Mouse (Mus musculus) MEL (cell line): Measurements from ENCODE around the gene Ace3. TPM values are rescaled to one million over a fixed set of nuclear protein-coding genes. Genes with fewer than 3 reads are reported as not detected.
A peak's percentile ranks its signal among the peaks of the same experiment; 100 is the strongest.
"Not testable (repeated sequence)": the region's sequence is repeated elsewhere in the genome, so short reads cannot be mapped to it uniquely, and the experiment has no call there.

Source experiments
- DNase-seq: peaks from one replicate; pipeline ENCODE4 v3.0.0; 2011; ENCODE audit warnings: low read depth, low spot score
- H3K27ac ChIP-seq: 2 replicates; pipeline ENCODE4 v1.5.1; 2012; ENCODE audit warnings: low read depth, mild to moderate bottlenecking, control low read depth, low read length, moderate library complexity; ENCODE audit not compliant: control insufficient read depth
- H3K27me3 ChIP-seq, 2 experiments: fragments of 150-350 bp in 1 of 2; sonication (generic) in 1 of 2; 2 replicates each; pipeline ENCODE4 v1.6.1; 2012; ENCODE audit warnings: low read length in 2 of 2, mild to moderate bottlenecking in 2 of 2, improper control_type of control experiment in 1 of 2, moderate library complexity in 1 of 2; ENCODE audit not compliant: insufficient read depth in 2 of 2, control insufficient read depth in 1 of 2
- H3K36me3 ChIP-seq, 2 experiments: 2 replicates each; pipeline ENCODE4 v1.6.1; 2012 to 2014; ENCODE audit warnings: low read length in 2 of 2, improper control_type of control experiment in 1 of 2, inconsistent platforms in 1 of 2, mild to moderate bottlenecking in 1 of 2; ENCODE audit not compliant: insufficient read depth in 2 of 2, control insufficient read depth in 1 of 2
- H3K4me1 ChIP-seq, 2 experiments: fragments of 150-350 bp in 1 of 2; sonication (generic) in 1 of 2; 2 replicates each; pipeline ENCODE4 v1.6.1; 2012; ENCODE audit warnings: low read length in 2 of 2, improper control_type of control experiment in 1 of 2, mild to moderate bottlenecking in 1 of 2; ENCODE audit not compliant: insufficient read depth in 2 of 2, control insufficient read depth in 1 of 2
- H3K4me3 ChIP-seq, 2 experiments: fragments of 150-350 bp in 1 of 2; sonication (generic) in 1 of 2; 2 replicates each; pipeline ENCODE4 v1.5.1; 2012; ENCODE audit warnings: low read depth in 2 of 2, low read length in 2 of 2, mild to moderate bottlenecking in 2 of 2, moderate library complexity in 2 of 2, control low read depth in 1 of 2, improper control_type of control experiment in 1 of 2; ENCODE audit not compliant: control insufficient read depth in 1 of 2, insufficient read depth in 1 of 2
- H3K79me2 ChIP-seq: 2 replicates; pipeline ENCODE4 v1.6.1; 2012; ENCODE audit warnings: mild to moderate bottlenecking, low read length, moderate library complexity; ENCODE audit not compliant: control insufficient read depth, poor library complexity, insufficient read depth
- H3K9ac ChIP-seq: 2 replicates; pipeline ENCODE4 v1.6.1; 2012; ENCODE audit warnings: low read depth, mild to moderate bottlenecking, control low read depth, low read length, moderate library complexity; ENCODE audit not compliant: control insufficient read depth, poor library complexity, severe bottlenecking
- H3K9me3 ChIP-seq: fragments of 150-350 bp; sonication (generic); replicated peaks from 2 replicates; pipeline ENCODE4 v1.6.1; 2012; ENCODE audit warnings: mild to moderate bottlenecking, low read length, improper control_type of control experiment, moderate library complexity; ENCODE audit not compliant: insufficient read depth
- CTCF ChIP-seq, 3 experiments: IDR thresholded peaks in 2 of 3; conservative IDR thresholded peaks in 1 of 3; 2 replicates each; pipeline ENCODE4 v1.5.1; 2011 to 2012; ENCODE audit warnings: low read length in 3 of 3, low read depth in 2 of 3, mild to moderate bottlenecking in 2 of 3, improper control_type of control experiment in 1 of 3, inconsistent platforms in 1 of 3, mixed read lengths in 1 of 3, moderate library complexity in 1 of 3; ENCODE audit not compliant: control insufficient read depth in 1 of 3, insufficient read depth in 1 of 3, poor library complexity in 1 of 3, severe bottlenecking in 1 of 3
- E2F4 ChIP-seq: IDR thresholded peaks from 2 replicates; pipeline ENCODE4 v1.6.1; 2011; ENCODE audit warnings: low read depth, low read length, improper control_type of control experiment, borderline replicate concordance
- EP300 ChIP-seq, 2 experiments: IDR thresholded peaks; 2 replicates each; pipeline ENCODE4 v1.6.1; 2011; ENCODE audit warnings: improper control_type of control experiment in 2 of 2, low read length in 2 of 2, low read depth in 1 of 2, mild to moderate bottlenecking in 1 of 2
- ETS1 ChIP-seq: IDR thresholded peaks from 2 replicates; pipeline ENCODE4 v1.6.1; 2012; ENCODE audit warnings: low read depth, mild to moderate bottlenecking, inconsistent platforms, low read length, improper control_type of control experiment, moderate library complexity
- JUND ChIP-seq: IDR thresholded peaks from 2 replicates; pipeline ENCODE4 v1.6.1; 2011; ENCODE audit warnings: low read depth, mild to moderate bottlenecking, improper control_type of control experiment, low read length
- KAT2A ChIP-seq: conservative IDR thresholded peaks from 2 replicates; pipeline ENCODE4 v1.6.1; 2012; ENCODE audit warnings: low read depth, low read length, improper control_type of control experiment, inconsistent platforms
- MXI1 ChIP-seq: IDR thresholded peaks from 2 replicates; pipeline ENCODE4 v1.6.1; 2011; ENCODE audit warnings: mild to moderate bottlenecking, low read depth, low read length, improper control_type of control experiment
- NELFE ChIP-seq: IDR thresholded peaks from 2 replicates; pipeline ENCODE4 v1.6.1; 2011; ENCODE audit warnings: low read depth, low read length, improper control_type of control experiment
- NRF1 ChIP-seq: IDR thresholded peaks from 2 replicates; pipeline ENCODE4 v1.6.1; 2014; ENCODE audit warnings: low read depth, mild to moderate bottlenecking, inconsistent platforms, low read length, improper control_type of control experiment, moderate library complexity; ENCODE audit not compliant: poor library complexity, insufficient read depth, severe bottlenecking
- POLR2A ChIP-seq, 2 experiments: IDR thresholded peaks; 2 replicates each; pipeline ENCODE4 v1.6.1; 2011 to 2012; ENCODE audit warnings: low read length in 2 of 2, mild to moderate bottlenecking in 2 of 2, control low read depth in 1 of 2, improper control_type of control experiment in 1 of 2, low read depth in 1 of 2, moderate library complexity in 1 of 2; ENCODE audit not compliant: control insufficient read depth in 1 of 2, insufficient read depth in 1 of 2, poor library complexity in 1 of 2
- POLR2AphosphoS2 ChIP-seq: IDR thresholded peaks from 2 replicates; pipeline ENCODE4 v1.6.1; 2011; ENCODE audit warnings: low read length, improper control_type of control experiment
- POLR2AphosphoS5 ChIP-seq: IDR thresholded peaks from 2 replicates; pipeline ENCODE4 v1.6.1; 2012; ENCODE audit warnings: low read depth, borderline replicate concordance, mild to moderate bottlenecking, inconsistent platforms, low read length, moderate library complexity, mixed read lengths
- RAD21 ChIP-seq: IDR thresholded peaks from 2 replicates; pipeline ENCODE4 v1.6.1; 2011; ENCODE audit warnings: mild to moderate bottlenecking, low read depth, low read length, improper control_type of control experiment
- RCOR1 ChIP-seq: IDR thresholded peaks from 2 replicates; pipeline ENCODE4 v1.6.1; 2012; ENCODE audit warnings: low read depth, mild to moderate bottlenecking, inconsistent platforms, low read length, improper control_type of control experiment
- SMC3 ChIP-seq: IDR thresholded peaks from 2 replicates; pipeline ENCODE4 v1.6.1; 2011; ENCODE audit warnings: low read depth, low read length, improper control_type of control experiment
- TAL1 ChIP-seq: IDR thresholded peaks from 2 replicates; pipeline ENCODE4 v1.6.1; 2012; ENCODE audit warnings: mild to moderate bottlenecking, inconsistent platforms, low read length, moderate library complexity, mixed read lengths
- TBP ChIP-seq: IDR thresholded peaks from 2 replicates; pipeline ENCODE4 v1.8.0; 2011; ENCODE audit warnings: low read depth, low read length, improper control_type of control experiment
- TCF12 ChIP-seq: IDR thresholded peaks from 2 replicates; pipeline ENCODE4 v1.6.1; 2014; ENCODE audit warnings: low read depth, mild to moderate bottlenecking, inconsistent platforms, low read length, improper control_type of control experiment, moderate library complexity
- UBTF ChIP-seq: IDR thresholded peaks from 2 replicates; pipeline ENCODE4 v1.6.1; 2012; ENCODE audit warnings: low read depth, mild to moderate bottlenecking, inconsistent platforms, low read length, improper control_type of control experiment, moderate library complexity, borderline replicate concordance; ENCODE audit not compliant: insufficient read depth
- USF1 ChIP-seq: IDR thresholded peaks from 2 replicates; pipeline ENCODE4 v1.6.1; 2014; ENCODE audit warnings: low read depth, mild to moderate bottlenecking, inconsistent platforms, low read length, improper control_type of control experiment, moderate library complexity
- USF2 ChIP-seq, 2 experiments: IDR thresholded peaks; 2 replicates each; pipeline ENCODE4 v1.6.1; 2011 to 2012; ENCODE audit warnings: improper control_type of control experiment in 2 of 2, low read length in 2 of 2, borderline replicate concordance in 1 of 2, inconsistent platforms in 1 of 2, low read depth in 1 of 2, mild to moderate bottlenecking in 1 of 2; ENCODE audit not compliant: insufficient read depth in 1 of 2
- ZKSCAN1 ChIP-seq: IDR thresholded peaks from 2 replicates; pipeline ENCODE4 v1.6.1; 2012; ENCODE audit warnings: low read depth, mild to moderate bottlenecking, inconsistent platforms, low read length, improper control_type of control experiment, moderate library complexity
- ZMIZ1 ChIP-seq: IDR thresholded peaks from 2 replicates; pipeline ENCODE4 v1.6.1; 2012; ENCODE audit warnings: low read depth, mild to moderate bottlenecking, inconsistent platforms, low read length, improper control_type of control experiment, moderate library complexity
- ZNF384 ChIP-seq: IDR thresholded peaks from 2 replicates; pipeline ENCODE4 v1.6.1; 2012; ENCODE audit warnings: low read depth, mild to moderate bottlenecking, inconsistent platforms, low read length, improper control_type of control experiment
- polyA plus RNA-seq, 2 experiments: library from polyadenylated mRNA; stranded (reverse) in 1 of 2; unstranded in 1 of 2; fragments of >175 nt in 1 of 2; fragments of >200 nt in 1 of 2; gene quantifications; 2 replicates each; pipeline versions ENCODE4 v1.2.1 to v1.2.4; 2012; ENCODE audit warnings: low replicate concordance in 2 of 2, low read depth in 1 of 2; ENCODE audit not compliant: insufficient read length in 2 of 2, insufficient read depth in 1 of 2, missing spikeins in 1 of 2
- total RNA-seq: library from RNA; depleted of rRNA; stranded (reverse); fragments of 300-350 nt; gene quantifications from 2 replicates; pipeline ENCODE4 v1.2.3, GENCODE M21; 2012

Ace3 gene
- total and polyA plus RNA-seq, 3 experiments: not detected

- not testable (repeated sequence) for H3K4me3 ChIP-seq, H3K27ac ChIP-seq, DNase-seq, H3K79me2 ChIP-seq, H3K9me3 ChIP-seq, H3K27me3 ChIP-seq, H3K9ac ChIP-seq
- peaks cover 9 to 16% of the 10 kb centered on the region in 2 experiments for H3K4me1 ChIP-seq
- H3K36me3 ChIP-seq: peaks cover 0 to 15% of the 10 kb centered on the region in 2 experiments; a peak in 2 of 4 replicates
Observed at GRCm38 (mm10) chr11:106032074-106032473, 37.6 kb downstream of the Ace3 start.

- Histone ChIP-seq H3K4me3 (no peak overlapping the region), H3K9ac (no peak overlapping the region), H3K79me2 (peaks cover 21% of the 10 kb centered on the region), H3K36me3 (peaks cover 0 to 25% of the 10 kb centered on the region in 2 experiments; a peak in 2 of 4 replicates), H3K4me1 (peaks cover 14 to 22% of the 10 kb centered on the region in 2 experiments), H3K9me3 (no peaks in the 10 kb centered on the region), H3K27ac (no peak overlapping the region), H3K27me3 (no peaks in the 10 kb centered on the region)
- TF ChIP-seq KAT2A: no peak
- no peak for TF ChIP-seq TCF12
- DNase-seq: no peak
Observed at GRCm38 (mm10) chr11:106033491-106033919, 39.0 kb downstream of the Ace3 start.

DNA sequence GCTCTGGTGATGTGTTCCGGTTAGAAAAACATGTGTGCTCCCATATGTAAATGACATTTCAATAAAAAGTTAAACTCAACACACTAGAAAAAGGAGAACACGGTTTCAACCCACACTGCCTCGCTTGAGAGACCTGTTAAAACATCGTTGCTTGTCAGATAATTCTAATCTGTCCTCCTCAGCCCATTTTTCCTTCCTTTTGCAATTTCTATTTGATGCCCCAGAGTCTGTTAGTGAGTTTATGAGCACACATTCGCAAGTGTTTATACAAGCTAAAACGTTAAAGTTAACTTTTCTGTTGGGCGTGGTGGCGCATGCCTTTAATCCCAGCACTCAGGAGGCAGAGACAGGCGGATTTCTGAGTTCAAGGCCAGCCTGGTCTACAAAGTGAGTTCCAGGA lies 40.5 kb downstream of the Ace3 start:
- peaks cover 0 to 38% of the 10 kb centered on the region in 2 experiments; a peak in 3 of 4 replicates for H3K36me3 ChIP-seq
- H3K9ac ChIP-seq: no peak overlapping the region
- peak overlapping the region; percentile 89 for H3K27ac ChIP-seq
- H3K79me2 ChIP-seq: peaks cover 34% of the 10 kb centered on the region
- peak; percentile 90 for DNase-seq
- no peaks in the 10 kb centered on the region for H3K9me3 ChIP-seq
- no peaks in the 10 kb centered on the region for H3K27me3 ChIP-seq
- peaks cover 14 to 35% of the 10 kb centered on the region in 2 experiments for H3K4me1 ChIP-seq
- no peak overlapping the region for H3K4me3 ChIP-seq
- TF ChIP-seq JUND (peak; percentile 42; the same call in 1 of the 2 replicates), ZMIZ1 (0 out of 2 replicates have a peak, but pooled peaks have one; percentile 42), NELFE (peak; percentile 32; the same call in 1 of the 2 replicates), USF2 (IDR thresholded peaks at IDR 0.05; ENCODE audit: borderline replicate concordance in 1 of 2, insufficient read depth in 1 of 2, low read depth in 1 of 2, low read length in 2 of 2) (no peak), TAL1 (peak; percentile 83), POLR2A (IDR thresholded peaks at IDR 0.05; ENCODE audit: control insufficient read depth in 1 of 2, insufficient read depth in 1 of 2, low read depth in 1 of 2, low read length in 2 of 2, poor library complexity in 1 of 2) (no peak; a peak in 1 of 4 replicates), ETS1 (peak; percentile 81), CTCF (IDR thresholded peaks at IDR 0.05 in 2 of 3, conservative IDR thresholded peaks at IDR 0.05 in 1 of 3; ENCODE audit: control insufficient read depth in 1 of 3, insufficient read depth in 1 of 3, low read depth in 2 of 3, low read length in 3 of 3, poor library complexity in 1 of 3, severe bottlenecking in 1 of 3) (no peak), TCF12 (peak; percentile 95), TBP (peak; percentile 88), EP300 (IDR thresholded peaks at IDR 0.05; ENCODE audit: low read depth in 1 of 2, low read length in 2 of 2) (peak; percentile 95 to 96), POLR2AphosphoS2 (peak; percentile 61; the same call in 1 of the 2 replicates), ZNF384 (no peak), UBTF (no peak), RAD21 (no peak), E2F4 (0 out of 2 replicates have a peak, but pooled peaks have one; percentile 30), POLR2AphosphoS5 (no peak), USF1 (no peak), RCOR1 (peak; percentile 58), ZKSCAN1 (no peak), SMC3 (no peak), NRF1 (0 out of 2 replicates have a peak, but pooled peaks have one; percentile 7), MXI1 (peak; percentile 83), KAT2A (0 out of 2 replicates have a peak, but pooled peaks have one; percentile 14)
